Mouse (Mus musculus) CD4-positive helper T cell, adult 2 months (primary cell): ENCODE data around the gene Kmt2b.

Experiments used
- DNase-seq: peaks from one replicate; pipeline ENCODE4 v3.0.0-alpha.2; 2012; ENCODE audit warnings: low read depth, missing footprints, low spot score

The Kmt2b gene

DNA sequence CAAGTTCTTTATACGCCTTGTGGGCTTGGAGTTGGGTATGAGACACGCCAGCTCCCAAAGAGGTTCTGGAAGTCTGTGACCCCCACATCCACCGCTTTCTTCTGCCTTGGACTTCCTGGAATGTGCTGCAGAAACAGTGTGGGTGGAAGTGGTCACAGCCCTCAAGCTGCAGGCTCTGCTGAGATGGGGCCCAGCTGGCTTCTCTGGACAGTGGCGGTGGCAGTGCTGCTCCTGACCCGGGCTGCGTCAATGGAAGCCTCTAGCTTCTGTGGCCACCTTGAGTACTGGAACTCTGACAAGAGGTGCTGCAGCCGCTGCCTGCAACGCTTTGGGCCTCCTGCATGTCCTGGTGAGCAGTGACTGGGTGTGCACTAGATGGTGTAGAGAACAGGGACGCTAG, 22.5 kb downstream of the Kmt2b start:
- DNase-seq: no peak

GRCm38 (mm10) chr7:30564970-30565571, 23.5 kb downstream of the Kmt2b start, which contains the start of gene Igflr1:
Gene Igflr1, plus strand, starts transcription at chr7:30565427.
- DNase-seq: peak; percentile 69

DNA sequence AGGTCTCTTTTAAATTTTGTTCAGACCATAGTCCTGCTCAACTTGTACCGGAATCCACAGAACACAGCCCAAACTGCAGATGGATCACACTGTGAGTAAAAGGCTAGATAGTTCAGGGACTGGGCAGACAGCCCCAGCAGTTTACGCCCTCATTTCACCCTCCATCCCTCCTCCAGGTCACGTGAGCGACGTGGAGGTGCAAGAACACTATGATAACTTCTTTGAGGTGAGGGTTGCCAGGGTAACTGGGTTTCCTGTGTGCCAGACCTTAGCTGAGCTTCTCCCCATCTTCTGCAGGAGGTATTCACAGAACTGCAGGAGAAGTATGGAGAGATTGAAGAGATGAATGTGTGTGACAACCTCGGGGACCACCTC, 24.6 kb downstream of the Kmt2b start:
- peak; percentile 89 for DNase-seq

GRCm38 (mm10) chr7:30563117-30563905, 25.2 kb downstream of the Kmt2b start, which contains the start of the genes U2af1l4, Gm49396 and Psenen:
Gene U2af1l4, plus strand, starts transcription at chr7:30563301.
Gene Gm49396, plus strand, starts transcription at chr7:30563344.
Gene Psenen, minus strand, starts transcription at chr7:30563627.
- DNase-seq: peak; percentile 98

DNA sequence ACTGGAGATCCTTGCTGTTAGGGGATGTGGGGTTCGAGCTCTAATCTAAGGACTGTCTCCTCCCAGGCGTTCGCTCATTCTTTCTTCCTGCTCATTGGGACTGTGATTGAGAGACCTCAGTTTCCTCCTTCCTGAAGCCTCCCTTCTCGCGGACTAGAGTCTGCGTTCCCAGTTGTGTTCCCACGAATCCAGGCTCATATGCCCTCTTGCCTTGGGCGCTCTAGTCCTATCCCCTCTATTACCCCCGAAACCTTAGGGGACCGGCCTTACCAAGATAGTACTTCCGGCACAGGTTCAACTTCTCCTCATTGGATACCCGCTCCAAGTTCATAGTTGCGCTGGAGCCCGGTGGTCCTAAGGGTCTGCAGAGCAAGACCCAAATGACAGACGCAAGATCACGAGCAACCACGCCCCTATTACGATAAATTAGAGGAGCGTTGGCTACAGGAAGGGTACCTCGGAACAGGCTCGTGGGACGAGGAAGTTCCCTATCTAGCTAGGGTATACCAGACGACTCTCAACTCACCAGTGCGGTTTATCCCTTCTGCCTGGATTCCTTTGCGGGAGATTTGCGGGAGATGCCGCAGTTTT, 25.9 kb downstream of the Kmt2b start:
- DNase-seq: no peak

GRCm38 (mm10) chr7:30560296-30560695, 28.2 kb downstream of the Kmt2b start:
- DNase-seq: no peak

DNA sequence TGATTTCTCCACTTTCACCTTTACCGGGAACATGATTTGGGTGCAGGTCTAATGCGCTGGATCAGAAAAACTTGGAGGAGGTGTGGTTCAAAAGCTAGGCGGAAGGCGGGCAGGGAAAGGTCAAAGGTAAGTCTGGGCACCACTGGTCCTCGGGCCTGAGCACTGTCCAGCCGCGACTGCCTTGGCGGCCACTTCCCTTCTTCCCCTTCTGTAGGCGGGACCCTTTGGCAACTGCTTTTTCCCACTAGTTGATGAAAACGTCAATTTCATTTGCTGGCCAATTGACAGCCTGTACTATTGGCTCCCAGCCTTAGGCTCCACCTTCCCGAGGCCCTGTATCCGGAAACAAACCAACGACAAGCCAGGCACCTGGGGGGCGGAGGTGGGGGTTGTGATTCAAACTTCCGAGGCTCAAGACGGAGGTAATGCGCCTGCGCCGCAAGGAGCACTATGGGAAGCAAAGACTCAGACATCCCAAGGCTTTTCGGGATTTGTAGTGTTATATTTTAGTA, 29.0 kb downstream of the Kmt2b start, which contains the start of gene Lin37:
Lin37 (minus strand) TSS at position 396 of the 512 bp plus-strand sequence.
- DNase-seq: peak; percentile 93

DNA sequence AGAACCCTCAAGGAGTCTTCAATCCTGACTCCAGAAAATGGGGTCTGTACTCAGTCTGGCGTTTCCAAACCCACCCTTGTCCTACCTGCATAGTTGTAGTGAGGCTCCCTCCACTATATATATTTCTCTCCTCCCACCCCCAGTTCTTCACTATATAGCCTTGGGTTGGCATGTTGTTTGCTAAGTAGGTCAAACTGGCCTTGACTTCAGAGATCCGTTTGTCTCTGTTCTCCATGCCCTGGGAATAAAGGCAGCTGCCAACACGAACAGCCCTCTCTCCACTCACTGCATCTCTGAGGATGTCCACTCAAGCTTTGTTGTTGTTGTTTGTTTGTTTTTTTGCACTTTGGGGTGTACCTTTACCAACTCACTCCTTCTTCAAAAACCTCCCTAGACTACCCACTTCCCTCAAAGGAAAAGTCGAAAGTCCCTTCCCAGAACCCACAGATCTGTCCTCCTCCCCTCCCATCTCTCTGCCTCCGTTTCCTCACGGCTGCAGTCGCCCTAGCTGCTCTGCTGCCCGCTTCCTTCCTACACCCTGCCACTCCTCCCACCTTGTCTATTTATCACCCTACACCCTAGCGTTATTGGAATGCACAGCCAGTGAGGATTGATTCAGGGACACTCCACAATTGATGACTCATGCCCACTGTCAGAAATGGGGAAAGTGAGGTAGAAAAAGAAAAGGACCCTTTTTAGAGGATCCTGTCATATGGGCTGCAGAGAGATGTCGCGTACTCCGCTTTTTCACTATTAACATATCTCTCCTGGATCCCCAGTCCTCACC, 29.7 kb downstream of the Kmt2b start:
- DNase-seq: no peak

- DNase-seq: no peak
Measured at GRCm38 (mm10) chr7:30557901-30558514, 30.5 kb downstream of the Kmt2b start.

DNA sequence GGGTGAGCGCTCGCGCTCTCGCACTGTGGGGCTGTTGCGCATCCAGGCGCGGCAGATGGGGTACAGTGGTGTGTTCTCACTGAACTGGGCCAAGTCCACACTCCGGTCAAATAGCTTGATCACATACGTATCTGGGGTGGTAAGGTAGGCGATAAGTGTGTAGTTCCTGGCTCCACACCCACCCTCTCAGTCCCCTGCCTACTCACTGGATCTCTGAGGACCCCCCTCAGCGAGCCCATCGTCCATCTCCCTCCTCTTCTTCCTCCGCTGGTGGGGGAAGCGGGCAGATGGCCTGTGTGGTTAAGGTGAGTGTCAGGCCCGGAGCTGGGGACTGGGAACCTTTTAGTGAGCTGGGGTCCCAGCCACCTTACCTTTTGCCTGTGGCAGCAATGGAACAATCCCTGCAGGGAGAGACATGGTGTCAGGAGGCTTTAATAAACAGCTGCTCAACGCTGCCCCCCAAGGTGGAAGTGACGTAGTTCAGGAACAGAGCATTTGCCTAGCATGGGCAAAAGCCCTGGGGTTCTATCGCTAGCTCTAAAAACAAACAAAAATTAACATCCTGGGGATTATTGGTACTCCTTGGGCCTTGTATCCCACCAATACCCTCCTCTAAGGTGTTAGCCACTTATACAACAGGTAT, 31.5 kb downstream of the Kmt2b start:
- no peak for DNase-seq

GRCm38 (mm10) chr7:30553810-30554584, 34.5 kb downstream of the Kmt2b start:
- DNase-seq: no peak

GRCm38 (mm10) chr7:30553021-30553589, 35.4 kb downstream of the Kmt2b start:
- peak; percentile 34 for DNase-seq

- DNase-seq: peak; percentile 99
Measured at GRCm38 (mm10) chr7:30552102-30553020, 36.2 kb downstream of the Kmt2b start, which contains the start of the genes Hspb6 and Proser3. Gene Hspb6, plus strand, starts transcription at chr7:30552178. Gene Proser3, minus strand, starts transcription at chr7:30552299.

GRCm38 (mm10) chr7:30551445-30552101, 37.0 kb downstream of the Kmt2b start:
- DNase-seq: no peak

GRCm38 (mm10) chr7:30550603-30551002, 37.9 kb downstream of the Kmt2b start:
- DNase-seq: no peak

GRCm38 (mm10) chr7:30549880-30550279, 38.6 kb downstream of the Kmt2b start:
- no peak for DNase-seq

DNA sequence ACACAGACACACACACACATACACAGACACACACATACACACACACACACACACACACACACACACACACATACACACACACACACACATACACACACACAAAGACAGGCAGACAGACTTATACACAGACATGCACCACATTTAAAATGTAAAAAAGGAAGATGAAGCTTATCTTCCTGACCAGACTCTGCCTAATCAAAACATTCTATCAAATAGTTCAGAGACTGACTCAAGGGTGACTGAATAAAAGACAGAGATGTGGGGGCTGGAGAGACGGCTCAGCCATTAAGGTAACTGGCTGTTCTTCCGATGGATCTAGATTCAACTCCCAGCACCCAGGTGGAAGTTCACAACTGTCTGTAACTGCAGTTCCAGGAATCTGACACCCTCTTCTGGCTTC, 44.2 kb downstream of the Kmt2b start:
- no peak for DNase-seq

DNA sequence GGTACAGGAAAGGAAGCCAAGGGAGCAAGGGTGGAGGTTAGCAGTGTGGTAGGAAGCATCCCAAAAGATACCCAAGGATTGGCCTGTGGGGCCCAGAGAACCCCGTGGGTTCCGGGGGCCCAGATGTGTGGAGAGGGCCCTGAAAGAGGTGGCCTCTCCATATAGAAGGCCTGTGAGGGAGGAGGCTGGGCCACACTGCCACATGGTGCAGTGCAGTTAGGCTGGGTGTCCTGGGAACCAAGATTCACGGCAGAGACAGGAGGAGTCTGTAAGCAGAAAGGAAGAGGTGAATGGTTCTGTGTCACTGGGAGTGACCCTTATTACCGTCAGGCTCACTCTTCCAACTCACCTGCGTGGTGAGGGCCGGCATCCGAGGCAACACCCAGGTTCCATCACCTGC, 48.0 kb downstream of the Kmt2b start:
- DNase-seq: no peak
